Mouse (Mus musculus) testis, postnatal 14 days (tissue): ENCODE results near the gene Plxnd1.

Source experiments
- DNase-seq: peaks from one replicate; pipeline ENCODE4 v3.0.0; 2021; ENCODE audit warnings: low spot score

Gene Plxnd1

GRCm38 (mm10) chr6:115999227-115999626, 4.4 kb upstream of the Plxnd1 start:
- DNase-seq: no peak

DNA sequence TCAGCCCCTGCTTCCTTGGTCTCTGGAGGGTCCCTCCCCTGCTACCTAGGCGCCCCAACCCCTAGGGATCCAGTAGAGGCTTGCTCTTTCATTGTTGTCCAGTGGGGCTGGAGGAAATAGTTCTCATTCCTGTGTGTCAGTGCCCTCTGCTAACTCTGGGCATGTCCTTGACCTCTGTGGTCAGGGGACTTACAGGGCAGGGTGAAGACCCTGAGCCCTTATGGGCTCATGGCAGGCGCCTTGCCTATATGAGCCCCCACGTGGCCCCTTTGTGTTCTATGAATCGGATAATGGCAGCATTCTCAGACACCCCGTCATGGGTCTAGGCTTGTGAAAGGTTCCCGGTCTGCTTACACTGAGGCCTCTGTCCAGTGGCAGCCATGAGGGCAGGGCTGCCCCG, 4.0 kb upstream of the Plxnd1 start:
- no peak for DNase-seq

DNA sequence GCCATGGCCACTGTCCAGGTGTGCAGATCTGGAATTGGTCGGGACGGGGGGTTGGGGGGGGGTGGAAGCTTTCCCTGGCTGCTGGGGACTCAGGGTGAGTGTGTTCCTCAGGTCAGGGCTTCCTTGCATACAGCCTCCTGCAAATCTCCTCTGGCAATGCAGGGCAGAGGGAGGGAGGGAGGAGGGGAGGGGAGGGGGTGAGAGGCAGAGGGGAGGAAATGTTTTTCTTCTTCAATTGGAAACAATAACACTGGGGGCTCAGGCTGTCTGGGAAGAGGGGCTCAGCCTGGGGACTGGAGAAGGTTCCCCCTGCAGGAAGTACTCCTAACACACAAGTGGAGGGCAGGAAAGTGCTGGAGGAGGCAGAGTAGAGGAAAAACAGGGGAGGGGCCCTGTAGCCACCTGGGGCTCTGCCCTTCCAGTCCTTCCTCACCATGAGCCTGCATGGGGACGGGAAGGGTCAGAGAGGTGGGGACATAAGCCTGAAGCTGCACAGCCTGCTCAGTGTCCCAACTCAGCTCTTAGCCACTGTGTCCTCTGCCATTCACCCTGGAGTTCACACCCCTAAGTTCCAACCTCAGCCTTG, 3.0 kb upstream of the Plxnd1 start:
- DNase-seq: no peak

- no peak for DNase-seq
These were observed 1.5 kb upstream of the Plxnd1 start for GRCm38 (mm10) chr6:115996171-115996851.

DNA sequence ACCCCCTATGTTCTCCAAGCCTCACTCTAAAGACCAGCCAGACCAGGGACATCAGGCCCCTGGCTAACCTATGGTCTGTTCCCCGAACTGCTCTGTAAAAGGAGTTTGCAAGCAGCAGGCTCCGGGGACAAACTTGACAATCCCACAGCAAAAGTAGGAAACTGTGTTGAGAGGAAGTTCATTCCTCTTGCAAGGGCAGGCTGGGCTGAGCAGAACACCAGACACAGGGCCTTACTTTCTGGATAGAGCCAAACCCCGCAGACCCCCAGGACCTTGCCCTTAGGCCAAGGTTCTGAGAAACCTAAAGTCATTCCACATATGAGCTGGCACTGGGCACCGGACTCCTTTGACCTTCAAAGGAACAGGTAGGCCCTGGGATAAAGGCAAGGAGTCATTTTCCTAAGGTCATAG, 731 bp upstream of the Plxnd1 start:
- no peak for DNase-seq

GRCm38 (mm10) chr6:115994146-115994876, 494 bp downstream of the Plxnd1 start:
- DNase-seq: no peak

DNA sequence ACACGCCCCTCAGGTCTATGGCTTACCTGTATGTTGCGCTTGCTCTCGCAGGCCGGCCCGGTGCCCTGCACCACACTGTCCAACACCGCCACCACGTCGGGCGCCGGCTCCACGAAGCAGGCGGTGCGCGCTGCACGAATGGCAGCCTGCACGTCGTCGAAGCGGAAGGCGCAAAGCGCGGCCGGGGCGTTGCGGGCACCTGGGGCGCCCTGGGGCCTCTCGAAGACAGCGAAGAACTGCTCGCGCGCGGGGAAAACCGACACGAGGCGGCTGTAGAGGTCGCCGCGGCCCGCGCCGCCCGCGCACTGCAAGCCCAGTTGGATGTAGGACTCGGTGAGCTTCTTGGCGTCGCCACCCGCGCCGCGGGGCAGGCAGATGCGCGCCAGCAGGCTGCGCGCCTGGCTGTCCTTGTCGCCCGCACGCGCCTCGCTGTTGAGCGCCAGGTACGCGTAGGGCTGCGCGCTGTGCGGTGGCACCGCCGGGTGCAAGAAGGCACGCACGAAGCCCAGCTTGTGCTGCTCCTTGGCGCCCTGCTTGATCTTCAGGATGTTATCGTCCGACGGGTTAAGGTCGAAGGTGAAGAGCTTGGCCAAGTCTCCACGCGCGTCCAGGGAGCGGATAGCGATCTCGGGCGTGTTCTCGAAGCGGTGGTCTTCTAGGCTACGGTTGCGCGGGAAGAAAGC, 1.2 kb downstream of the Plxnd1 start:
- DNase-seq: no peak

GRCm38 (mm10) chr6:115992981-115993380, 1.8 kb downstream of the Plxnd1 start:
- no peak for DNase-seq

- no peak for DNase-seq
These were observed 2.8 kb downstream of the Plxnd1 start for GRCm38 (mm10) chr6:115991881-115992620.

DNA sequence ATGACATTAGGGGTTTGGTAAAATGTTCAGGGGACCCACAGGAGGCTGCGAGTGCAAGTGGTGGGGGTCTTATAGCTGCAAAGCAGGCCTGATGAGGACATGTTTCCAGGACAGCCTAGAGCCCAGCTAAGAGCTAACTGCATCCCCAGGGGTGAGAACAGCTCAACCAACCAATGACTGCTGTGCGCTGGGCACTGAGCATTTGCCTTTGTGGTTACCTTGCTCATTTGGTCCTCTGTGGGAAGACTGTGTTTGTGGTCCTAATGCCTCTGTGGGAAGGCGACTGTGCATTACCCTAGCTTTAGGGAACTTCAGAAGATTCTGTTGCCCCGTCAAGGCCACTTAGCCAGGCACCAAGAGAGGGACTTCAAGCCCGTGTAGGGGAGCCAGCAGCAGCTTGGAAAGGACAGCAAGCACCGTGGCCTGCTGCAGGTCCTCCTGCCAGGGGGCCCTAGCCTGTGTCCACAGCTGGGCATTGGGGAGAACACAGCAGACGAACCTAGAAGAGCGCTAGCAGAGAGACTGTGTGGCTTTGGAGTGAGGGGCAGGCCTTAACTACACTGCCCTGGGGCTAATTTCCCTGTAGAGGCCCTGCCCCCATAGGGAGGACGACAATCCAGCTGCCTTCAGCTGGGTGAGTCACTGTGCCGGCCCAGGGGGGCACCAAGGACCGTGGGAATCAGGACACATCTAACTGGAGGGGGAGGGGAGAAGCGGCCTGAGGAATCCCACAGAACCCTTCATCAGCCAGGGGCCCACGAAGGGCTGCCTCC, 3.5 kb downstream of the Plxnd1 start:
- DNase-seq: no peak

- DNase-seq: no peak
These were observed 4.3 kb downstream of the Plxnd1 start for GRCm38 (mm10) chr6:115990479-115990878.

GRCm38 (mm10) chr6:115990056-115990455, 4.7 kb downstream of the Plxnd1 start:
- DNase-seq: no peak

- DNase-seq: no peak
These were observed 5.2 kb downstream of the Plxnd1 start for GRCm38 (mm10) chr6:115989607-115990006.

- no peak for DNase-seq
These were observed 5.8 kb downstream of the Plxnd1 start for GRCm38 (mm10) chr6:115989032-115989431.

- no peak for DNase-seq
These were observed 7.6 kb downstream of the Plxnd1 start for GRCm38 (mm10) chr6:115987096-115987747.

GRCm38 (mm10) chr6:115986472-115987095, 8.2 kb downstream of the Plxnd1 start:
- DNase-seq: no peak

DNA sequence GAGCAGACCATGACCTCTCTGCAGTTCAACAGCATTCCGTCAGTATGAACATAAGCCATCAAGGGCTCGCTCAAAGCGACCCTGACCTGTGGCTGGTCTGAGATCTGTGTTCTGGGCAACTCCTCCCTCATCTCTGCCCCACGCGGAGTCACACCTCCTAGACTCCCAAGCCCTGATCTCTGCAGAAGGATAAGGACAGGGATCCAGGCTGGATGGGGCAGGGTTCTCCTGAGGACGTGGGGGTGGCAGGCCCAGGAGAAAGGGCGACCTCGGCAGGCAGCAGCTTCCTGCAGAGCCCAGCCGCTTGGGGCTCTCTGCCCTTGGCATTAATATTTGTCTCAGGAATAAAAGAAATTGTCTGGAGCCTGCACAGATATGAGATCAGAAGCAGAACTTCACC, 9.2 kb downstream of the Plxnd1 start:
- no peak for DNase-seq

GRCm38 (mm10) chr6:115984580-115984979, 10.2 kb downstream of the Plxnd1 start:
- no peak for DNase-seq

DNA sequence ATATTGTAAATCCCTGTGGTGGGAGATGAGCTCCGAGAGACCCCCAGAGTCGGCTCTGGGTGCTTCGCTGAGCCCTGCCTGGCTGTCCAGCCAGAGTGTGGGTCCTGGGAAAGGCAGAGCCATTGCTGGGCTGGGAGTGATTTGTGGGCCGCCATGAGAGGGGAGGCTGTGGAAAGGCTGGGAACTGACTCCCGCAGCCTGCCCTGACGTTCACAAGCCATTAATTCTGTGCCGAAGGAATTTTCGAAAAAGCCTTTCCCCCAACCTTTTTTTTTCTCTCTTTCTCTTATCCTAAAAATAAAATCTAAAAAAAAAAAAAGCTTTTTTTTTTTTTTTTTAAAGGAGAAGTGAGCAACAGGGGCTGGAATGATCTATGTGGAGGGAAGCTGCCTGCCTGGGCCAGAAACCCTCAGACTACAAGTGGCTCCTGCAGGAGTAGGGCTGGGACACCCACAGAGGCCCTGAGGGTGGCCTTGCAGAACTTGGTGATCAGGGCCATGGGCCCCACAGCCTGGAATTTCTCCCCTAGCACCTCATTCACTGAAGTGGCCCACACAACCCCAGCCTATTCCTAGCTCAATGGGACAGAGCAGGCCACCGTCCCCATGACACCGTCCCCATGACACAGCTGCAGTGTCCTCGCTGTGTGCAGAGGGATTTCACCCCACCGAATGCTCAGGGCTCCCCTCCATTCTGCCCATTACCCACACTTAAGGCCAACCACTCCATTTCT, 11.3 kb downstream of the Plxnd1 start:
- no peak for DNase-seq

- no peak for DNase-seq
These were observed 11.9 kb downstream of the Plxnd1 start for GRCm38 (mm10) chr6:115982889-115983288.
